Mouse (Mus musculus): ENCODE data around the gene Cldn18. TPM values are rescaled to one million over a fixed set of nuclear protein-coding genes. Genes with fewer than 3 reads are reported as not detected.

The Cldn18 gene
- total RNA-seq, 1 experiment from 2014 or later: not detected

GRCm38 (mm10) chr9:99685061-99685521 is 32.0 kb downstream of the Cldn18 start:
- DNase-seq: no peak

- DNase-seq: no peak
These were observed 35.0 kb downstream of the Cldn18 start for GRCm38 (mm10) chr9:99681980-99682570.

GRCm38 (mm10) chr9:99675714-99676113 is 41.4 kb downstream of the Cldn18 start:
- DNase-seq: no peak

GRCm38 (mm10) chr9:99671603-99672002 is 45.5 kb downstream of the Cldn18 start:
- DNase-seq: no peak

- peak; percentile 19 for DNase-seq
These were observed 49.5 kb downstream of the Cldn18 start for GRCm38 (mm10) chr9:99667596-99667995.

GRCm38 (mm10) chr9:99662887-99663286 is 54.2 kb downstream of the Cldn18 start:
- DNase-seq: no peak

GRCm38 (mm10) chr9:99662406-99662805 is 54.7 kb downstream of the Cldn18 start:
- DNase-seq: peak; percentile 68

GRCm38 (mm10) chr9:99661606-99662166 is 55.4 kb downstream of the Cldn18 start:
- DNase-seq: no peak

- DNase-seq: no peak
These were observed 56.3 kb downstream of the Cldn18 start for GRCm38 (mm10) chr9:99660756-99661155.

- no peak for DNase-seq
These were observed 71.0 kb downstream of the Cldn18 start for GRCm38 (mm10) chr9:99646102-99646501.

- no peak for DNase-seq
These were observed 71.7 kb downstream of the Cldn18 start for GRCm38 (mm10) chr9:99645416-99645815.

GRCm38 (mm10) chr9:99639957-99640356 is 77.1 kb downstream of the Cldn18 start:
- no peak for DNase-seq

Other genes with a start within 250 kb of the Cldn18 start
- 43.5 and 50.0 TPM in 2 replicates for gene Armc8, start 148.4 kb downstream of the Cldn18 start, total RNA-seq (2021)
- gene Dbr1, start 141.5 kb downstream of the Cldn18 start, total RNA-seq (2021): 15.1 and 16.4 TPM in 2 replicates
- gene A4gnt, start 104.8 kb downstream of the Cldn18 start, total RNA-seq (2021): not detected in 2 replicates
- 6.6 and 6.8 TPM in 2 replicates for gene Dzip1l, start 87.8 kb downstream of the Cldn18 start, total RNA-seq (2021)
- gene Sox14, start 158.9 kb upstream of the Cldn18 start, total RNA-seq (2021): not detected in 2 replicates